Mouse (Mus musculus) cerebellum, postnatal 4 days (tissue): Measurements from ENCODE around the gene Tmem135.

ENCODE experiments used
- DNase-seq, 2 experiments: peaks; one replicate each; pipeline ENCODE4 v3.0.0; 2022; ENCODE audit warnings: low spot score in 2 of 2, mixed read lengths in 1 of 2

Gene Tmem135

DNA sequence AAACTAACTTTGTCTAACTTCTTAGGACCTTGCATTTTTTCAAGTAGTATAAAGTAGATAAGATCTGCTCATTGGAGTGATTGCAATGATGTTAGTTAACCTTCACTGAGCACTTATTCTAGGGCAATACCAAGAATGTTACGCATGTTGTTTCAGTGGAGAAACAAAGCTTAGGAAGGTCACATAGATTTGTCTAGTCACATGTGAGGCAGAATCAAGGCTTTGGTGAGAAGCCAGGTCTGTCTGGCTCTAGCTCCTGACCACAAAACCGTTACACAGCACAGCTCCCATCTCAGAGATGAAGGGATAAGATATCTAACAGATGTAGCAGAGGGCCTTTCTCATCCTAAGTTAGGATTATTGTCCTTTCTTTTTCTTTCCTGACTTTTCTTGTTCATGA is 13.4 kb downstream of the Tmem135 start:
- DNase-seq: no peak

DNA sequence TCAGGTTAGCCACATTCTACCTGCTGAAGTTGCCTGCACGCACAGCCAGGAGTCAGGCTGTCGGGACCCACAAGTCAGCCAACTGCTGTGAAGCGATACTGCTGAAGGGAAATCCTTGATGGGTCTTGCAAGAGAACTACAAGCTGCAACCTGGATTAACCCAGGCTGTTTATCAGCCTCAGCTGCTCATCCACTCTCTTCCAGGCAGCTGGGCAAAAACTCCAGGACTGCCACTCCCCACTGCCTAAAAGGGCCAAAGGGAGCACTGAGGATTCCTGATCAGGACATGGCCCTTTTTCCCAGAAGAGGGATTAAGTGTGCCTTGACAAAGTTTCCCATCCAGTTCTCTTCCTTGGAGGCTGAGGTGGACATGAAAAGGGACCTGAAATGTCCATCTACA is 15.0 kb downstream of the Tmem135 start:
- DNase-seq: no peak

DNA sequence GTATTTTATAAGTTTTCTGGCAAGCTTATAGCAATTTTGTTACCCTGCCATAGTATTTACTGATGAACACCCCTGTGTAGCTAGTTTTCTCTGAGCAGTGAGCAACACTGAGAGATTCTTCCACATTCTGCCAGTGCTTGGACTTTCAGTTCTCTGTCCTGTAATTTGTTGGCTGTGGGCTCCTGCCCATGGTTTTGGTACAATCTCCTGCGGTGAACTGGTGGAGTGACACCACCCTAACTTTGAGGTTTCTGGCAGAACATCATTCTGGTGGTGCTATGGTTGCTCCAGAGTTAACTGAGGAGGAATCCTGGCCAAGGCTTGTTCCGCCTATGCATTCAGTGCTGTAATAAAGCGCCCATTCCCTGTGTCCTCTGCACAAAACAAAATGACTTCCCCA is 21.1 kb downstream of the Tmem135 start:
- DNase-seq: no peak

DNA sequence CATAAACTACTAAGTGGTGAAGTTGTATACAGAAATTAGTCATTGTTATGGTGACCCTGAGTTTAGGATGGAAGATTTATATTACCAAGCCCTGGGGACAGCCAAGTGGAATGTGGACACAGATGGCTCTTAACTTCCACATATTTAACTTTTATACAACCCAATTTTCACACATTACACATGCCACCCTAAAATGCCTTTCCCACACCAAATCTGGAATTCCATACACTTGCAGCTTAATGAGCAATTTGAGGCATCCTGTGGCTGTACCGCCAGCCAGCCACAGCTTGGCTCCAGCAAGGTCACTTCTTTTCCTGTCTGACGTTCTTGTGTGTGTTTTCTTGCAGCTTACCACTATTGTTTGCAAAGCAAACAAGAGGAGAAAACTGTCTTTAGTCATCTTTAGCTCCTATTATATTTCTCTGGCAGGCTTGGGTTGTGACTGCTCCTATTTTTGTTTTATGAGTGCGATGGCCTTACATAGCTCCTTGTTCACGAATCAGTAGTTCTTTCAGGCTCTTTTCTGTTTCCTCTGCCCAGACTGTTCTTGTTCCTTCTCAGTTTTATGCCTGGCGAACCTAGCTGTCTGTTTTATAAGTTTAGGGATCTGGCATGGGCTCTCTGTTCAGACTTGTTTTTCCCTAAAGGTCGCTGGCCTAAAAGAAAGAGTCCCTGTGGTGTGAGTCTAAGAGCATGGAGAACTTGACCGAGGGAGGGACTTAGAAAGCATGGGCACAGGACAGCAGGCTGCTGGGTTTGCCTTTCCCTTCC is 22.9 kb downstream of the Tmem135 start:
- no peak for DNase-seq

DNA sequence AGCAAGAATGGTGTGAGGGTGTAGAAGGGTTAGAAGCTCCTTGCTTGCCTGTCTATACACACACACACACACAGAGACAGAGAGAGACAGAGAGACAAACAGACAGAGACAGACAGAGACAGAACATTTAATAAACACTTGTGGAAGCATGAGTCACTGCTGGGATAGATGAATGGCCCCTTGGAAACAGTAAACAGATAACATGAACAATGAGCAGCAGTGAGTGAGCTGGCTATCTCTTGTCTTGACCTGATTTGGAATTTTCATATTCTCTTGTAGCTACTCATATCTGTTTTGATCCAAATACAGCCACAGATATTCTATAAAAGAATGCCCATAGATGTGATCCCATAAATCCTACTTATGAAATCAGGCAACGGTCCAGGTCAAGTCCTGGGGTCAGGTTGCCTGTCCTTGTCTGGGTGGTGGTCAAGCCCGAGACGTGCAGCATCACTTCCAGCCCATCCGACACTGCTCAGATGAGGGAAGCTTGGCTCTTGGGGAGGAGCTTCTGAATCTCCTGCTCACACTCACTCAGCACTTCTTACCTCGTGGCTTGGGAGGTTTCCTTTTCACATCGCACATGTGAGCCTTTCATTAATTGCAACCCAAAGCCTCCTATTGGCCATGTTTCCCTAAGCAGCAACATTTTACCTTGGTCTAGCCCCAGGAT is 32.3 kb downstream of the Tmem135 start:
- DNase-seq: no peak

DNA sequence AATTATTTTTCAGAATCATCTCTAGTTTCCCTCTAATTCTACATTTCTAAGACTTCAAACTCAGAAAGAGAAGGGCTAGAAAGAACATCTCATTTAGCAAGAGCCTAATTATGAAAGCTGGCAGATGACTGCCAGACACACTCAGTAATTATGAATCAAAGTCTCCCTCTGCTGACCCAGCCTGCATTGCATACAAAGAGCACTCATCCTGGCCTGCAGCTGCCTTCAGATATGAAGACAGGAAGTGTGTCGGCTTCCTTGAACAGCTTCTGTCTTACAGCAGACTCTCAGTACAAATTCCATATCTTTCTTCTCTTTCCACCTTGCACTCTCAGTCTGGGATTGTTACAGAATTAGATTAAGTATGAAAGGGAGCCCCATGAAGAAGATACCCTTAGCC is 33.1 kb downstream of the Tmem135 start:
- DNase-seq: no peak

DNA sequence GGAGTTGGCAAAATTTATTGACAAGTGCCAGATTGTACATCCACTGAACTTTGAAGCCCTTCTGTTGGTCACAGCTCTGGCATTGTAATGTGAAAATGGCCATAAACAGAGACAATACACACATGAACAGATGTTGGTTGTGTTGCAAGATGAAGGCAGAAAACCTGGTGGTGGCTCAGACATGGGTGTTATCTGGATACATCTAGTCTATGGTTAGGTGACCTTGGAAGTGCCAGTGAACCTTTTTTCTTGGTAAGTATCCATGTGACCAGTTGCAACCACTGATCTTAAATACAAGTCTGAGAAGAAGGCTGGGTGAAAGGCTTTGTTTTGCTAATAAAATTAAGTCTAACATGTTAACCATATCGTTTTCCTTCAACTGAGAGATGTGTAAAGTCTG is 33.9 kb downstream of the Tmem135 start:
- DNase-seq: no peak

DNA sequence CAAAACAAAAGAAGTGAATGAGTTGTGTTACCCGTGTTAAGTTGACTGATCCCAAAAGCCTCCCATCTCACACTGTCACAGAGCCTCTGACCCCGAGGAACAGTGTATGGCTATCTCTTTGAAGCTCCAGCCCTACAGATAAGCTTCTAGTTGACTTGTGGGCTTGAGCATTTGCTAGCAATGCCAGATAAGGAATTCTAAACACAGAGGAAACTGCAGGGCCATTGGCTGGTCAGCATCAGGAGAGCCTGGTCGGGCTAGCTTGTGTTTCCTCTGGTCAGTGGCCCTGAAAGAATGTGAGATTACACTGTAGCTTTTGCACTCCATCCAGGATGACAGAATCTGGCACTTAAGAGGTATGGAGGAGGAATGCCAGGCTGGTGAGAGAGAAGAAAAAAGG is 36.4 kb downstream of the Tmem135 start:
- no peak for DNase-seq

DNA sequence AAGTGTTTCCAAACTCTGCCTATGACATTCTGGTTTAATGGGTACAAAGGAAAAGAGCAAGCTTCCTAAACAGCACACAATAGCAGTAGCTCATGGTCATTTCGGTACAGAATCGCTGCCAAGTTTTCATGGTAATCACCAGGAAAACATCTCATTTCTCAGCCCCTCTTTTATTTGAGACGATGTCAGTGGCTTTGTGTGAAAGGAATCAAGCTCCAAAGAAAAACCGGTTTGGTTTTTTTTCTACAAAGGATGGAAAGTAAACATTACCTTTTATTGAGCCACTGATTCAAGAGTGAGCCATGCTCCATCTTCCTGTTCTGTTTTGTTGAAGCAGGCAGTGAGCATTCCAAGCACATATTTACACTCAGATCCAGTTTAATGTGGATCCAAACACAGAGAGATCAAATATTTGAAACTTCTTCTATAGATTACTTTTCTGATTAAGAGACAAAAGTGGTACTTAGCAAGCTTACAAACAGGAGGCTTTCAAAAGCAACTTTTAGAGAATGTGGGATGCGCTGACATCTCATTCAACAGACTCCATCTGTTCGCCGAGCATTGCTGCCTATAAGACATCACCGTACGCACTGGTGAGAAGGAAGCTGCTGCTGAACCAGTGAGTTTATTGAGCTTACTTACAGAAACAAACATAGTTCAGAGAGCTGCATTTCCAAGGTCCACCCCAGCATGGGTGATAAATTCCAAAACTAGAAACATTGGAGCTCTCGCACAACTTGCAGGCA is 38.7 kb downstream of the Tmem135 start:
- no peak for DNase-seq

DNA sequence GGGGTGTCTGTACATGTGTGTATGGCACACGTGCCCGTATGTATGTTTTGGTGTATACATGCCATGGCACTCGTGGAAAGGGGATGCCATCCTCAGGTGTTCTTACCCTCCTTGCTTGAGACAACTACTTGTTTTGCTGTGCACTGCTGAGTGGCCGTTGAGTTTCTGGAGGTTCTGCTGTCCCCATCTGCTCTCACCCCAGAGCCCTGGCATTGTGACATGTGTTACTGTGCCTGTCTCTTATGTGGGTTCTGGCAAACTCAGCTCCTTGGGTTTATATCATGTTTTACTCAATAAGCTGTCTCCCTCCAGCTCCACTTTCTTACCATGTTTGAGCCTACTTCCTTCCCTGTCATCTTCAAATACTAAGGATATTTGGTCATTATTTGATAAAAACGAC is 40.0 kb downstream of the Tmem135 start:
- DNase-seq: no peak

DNA sequence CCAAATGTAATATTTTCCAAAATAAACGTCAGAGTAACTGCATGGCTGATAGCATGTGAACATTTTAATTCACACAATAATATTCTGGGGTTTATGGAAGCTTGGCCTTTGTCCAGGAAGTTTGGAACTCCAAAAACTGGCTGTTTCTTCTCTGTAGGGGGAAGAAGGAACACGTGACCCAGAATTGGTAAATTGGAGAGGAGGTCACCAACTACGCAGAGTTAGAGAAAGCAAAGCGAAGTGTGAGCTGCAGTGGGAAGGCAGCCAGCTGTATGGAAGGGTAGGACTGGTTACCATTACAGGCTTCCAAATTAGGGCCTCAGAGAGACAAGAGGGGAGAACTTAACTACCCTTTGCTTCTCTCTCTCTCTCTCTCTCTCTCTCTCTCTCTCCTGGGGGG is 47.7 kb downstream of the Tmem135 start:
- DNase-seq: no peak

DNA sequence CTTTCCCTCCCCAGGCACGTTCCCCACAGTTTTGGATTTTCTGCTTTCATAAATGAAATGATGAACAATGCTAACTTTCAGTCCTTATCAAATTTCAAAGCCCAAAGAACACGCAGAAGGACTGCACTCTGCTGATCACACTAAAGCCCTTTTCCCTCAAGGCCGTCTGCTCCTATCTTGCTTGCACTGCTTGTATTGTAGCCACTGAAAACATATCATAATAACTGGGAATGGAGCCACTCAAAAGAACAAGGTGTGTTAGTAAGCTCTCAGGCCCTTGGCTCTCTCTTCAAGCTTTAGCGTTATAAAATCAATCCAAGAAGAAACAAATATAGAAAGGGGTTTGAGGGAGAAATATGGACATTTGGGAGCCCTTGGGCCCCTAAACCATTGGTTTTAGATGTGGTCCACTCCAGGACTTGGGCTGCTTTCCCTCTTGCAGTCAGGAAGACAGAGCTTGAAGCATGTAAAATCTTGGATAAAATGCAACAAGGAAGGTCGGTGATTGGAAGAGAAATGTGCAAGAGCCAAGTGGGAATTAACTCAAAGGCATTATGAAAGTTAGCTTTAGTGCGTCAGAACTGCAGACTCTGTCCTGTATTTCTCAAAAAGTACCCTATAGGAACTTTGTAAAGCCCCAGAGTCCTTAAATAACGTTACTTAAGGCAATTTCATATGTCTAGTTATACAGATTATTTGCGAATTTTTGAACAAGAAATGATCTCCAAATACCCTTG is 48.3 kb downstream of the Tmem135 start:
- DNase-seq: no peak

DNA sequence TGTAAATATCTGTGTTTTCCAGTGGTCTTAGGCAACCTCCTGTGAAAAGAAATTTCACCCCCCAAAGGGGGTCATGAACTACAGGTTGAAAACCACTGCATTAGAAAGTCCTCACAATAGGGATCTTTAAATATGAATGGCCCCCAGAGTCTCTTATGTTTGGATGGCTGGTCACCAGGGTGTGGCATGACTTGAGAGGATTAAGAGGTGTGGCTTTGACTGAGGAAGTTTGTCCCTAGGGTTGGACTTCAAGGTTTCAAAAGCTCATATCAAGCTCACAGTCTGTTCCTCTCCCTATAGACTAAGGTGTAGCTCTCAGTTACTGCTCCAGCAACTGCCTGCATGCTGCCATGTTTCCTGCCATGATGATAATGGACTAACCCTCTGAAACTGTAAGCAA is 62.0 kb downstream of the Tmem135 start:
- DNase-seq: no peak

DNA sequence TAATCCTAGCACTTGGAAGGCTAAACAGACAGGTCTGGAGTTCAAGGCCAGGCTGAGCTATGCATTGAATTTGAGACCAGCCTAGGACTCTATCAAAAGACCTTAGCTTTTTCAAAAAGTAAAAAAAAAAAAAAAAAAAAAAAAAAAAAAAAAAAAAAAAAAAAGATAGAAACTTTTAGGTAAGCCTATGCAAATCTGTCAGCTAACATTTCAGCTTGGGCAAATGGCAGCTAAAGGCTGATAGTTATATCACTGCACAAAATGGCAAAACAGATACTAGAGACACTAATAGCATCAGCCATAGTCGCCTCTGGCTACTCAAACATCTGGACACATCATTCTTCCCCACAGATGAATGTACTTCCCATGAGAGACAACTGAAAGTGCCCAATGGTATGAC is 64.2 kb downstream of the Tmem135 start:
- no peak for DNase-seq

DNA sequence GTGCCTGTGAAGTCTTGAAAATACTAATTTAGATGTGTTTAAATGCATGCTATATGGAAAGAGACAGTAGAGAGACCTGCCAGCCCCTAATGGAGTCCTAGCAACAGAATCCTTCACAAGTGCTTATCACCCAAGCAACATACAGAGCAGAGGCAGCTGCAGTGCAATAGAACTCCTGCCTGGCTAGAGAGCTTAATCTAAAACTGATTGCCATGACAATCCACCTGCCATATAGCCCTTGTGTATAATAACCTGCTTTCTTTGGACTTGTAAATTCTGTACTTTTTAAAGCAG is 64.9 kb downstream of the Tmem135 start:
- DNase-seq: no peak

DNA sequence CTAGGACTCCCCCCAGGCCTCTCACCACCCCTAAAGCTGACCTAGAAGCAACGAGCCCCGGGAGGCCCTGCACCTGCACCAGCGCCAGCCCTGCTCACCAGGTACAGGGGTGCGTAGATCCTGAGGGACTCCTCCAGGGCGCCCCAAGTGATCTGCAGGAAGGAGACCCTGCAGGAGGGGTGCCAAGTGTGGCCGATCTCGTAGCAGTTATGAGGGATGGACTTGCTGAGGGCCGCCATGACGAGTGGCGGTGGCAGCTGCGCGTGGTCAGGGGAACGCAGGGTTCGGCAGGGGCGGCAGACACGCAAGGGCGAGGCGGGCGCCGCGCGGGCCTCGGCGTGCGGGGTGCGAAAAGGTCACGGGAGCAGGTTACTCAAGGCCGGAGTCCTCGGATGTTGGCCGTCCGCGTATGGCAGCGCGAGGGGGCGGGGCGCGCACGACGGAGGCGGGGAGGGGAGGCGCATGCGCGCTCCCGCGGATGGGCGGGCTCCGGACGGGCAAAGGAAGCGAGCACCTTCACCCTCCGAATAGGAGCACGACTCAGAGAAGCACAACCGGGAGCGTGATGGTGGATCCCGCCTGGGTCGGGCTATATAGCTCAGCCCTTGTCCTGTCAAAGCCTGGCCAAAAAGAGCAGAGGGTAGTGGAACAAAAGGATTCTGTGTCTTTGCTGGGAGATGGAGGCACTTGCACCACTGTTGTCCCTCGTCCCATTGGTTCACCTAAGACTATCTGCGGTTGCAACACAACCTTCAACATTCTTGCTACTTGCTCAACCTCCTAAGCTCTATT is 65.5 kb downstream of the Tmem135 start:
- peak; percentile 85 to 91 for DNase-seq

DNA sequence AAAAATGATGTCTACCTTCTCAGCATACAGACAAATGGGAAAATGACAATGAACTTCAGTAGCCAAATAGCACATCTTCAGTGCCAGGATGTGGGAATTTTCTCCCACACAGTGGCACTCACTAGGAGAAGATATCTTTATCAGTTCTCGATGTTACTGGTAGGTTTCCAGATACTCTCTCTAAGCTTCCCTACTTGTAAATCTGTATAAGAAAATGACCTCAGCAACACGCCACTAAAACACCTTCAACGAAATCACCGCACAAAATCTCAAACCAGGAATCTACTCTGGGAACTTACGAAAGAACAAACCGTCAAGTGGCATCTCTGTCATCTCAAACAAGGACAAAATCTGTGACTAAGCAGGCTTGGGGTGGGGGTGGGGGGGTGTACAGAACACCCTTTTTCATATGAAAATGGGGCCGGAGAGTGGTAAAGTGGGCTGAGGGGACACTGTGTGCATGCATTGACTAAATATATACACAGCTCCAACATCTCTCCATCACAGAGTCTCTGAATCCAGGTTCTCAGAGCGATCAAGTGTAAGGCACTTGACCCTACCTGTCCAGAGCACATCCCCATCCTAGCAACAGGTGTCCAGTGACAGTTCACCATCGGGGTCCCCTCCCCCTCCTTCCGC is 66.2 kb downstream of the Tmem135 start:
- DNase-seq: no peak

DNA sequence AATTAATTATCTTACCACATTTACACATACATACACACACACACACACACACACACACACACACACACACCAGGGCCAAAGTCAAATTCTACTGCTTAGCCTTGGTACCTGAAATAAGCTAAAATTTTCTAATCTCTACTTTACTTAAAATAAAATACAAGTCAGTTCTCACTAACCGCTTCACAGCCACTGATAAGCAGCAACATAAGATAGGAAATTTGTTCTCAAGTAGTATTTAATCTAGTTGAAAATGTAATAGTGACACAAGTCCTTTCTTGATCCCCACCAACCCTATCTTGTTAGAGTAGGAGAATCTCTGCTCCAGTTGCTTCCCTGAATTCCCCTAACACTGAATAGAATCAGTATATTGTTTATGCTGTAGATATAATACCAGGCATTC is 67.6 kb downstream of the Tmem135 start:
- no peak for DNase-seq

DNA sequence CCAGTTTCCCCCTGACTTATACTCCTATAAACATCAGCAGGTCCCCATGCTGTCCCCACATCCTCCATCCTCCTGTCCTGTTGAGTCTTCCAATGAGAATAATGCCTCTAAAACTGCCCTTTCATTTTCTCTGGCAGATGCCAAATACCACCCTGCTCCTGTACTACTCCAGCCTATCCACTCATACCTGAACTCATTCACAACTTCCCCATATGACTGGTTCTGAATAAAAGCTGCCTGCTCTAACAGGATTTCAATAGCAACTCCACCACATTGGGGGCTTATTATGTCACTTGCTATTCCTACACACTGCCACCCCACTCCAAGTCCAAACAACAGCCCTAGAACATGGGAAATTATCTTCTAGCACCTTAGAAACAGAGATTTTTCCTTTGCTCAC is 68.7 kb downstream of the Tmem135 start:
- DNase-seq: no peak

DNA sequence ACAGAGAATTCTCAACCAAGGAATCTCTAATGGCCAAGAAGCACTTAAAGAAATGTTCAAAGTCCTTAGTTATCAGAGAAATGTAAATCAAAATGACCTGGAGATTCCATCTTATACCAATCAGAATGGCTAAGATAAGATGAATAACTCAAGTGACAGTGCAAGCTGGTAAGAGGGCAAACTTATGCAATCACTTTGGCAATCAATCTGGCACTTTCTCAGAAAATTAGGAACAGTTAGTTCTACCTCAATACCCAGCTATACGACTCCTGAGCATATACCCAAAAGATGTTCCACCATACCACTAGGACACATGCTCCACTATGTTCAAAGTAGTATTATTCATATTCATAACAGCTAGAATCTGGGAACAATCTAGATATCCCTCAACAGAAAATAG is 74.1 kb downstream of the Tmem135 start:
- DNase-seq: no peak

DNA sequence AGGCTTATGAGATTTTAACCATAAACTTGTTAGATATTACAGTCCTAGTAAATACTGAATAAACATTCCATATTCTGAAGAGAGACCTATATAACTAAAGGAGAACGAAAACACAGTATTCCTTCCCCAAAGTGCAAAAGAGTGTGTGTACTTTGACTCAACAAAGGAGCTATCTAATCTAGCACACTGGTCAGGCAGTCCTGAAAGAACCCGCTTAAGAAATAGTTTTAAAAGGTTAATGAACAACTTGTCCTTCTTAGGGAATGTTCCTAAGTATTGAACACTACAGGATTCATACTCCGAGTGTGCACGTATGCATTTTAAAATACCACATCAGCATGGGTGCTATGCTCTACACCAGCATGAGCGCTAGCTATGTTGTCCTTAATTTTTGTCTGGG is 76.3 kb downstream of the Tmem135 start:
- no peak for DNase-seq
